Mouse (Mus musculus): ENCODE results near the gene Ripk1. TPM values are rescaled to one million over a fixed set of nuclear protein-coding genes. Genes with fewer than 3 reads are reported as not detected.

Gene Ripk1
- polyA plus RNA-seq, 1 experiment from 2014 or later = 29.7 TPM

- in situ Hi-C loops (cut with MboI; ENCODE audit: low pct_unique_long_range_greater_than_20kb) = loop anchor here (10.0 kb wide), 2 partner anchors 597 to 837 kb away; partner anchors contain the start of gene Prpf4b
- ChIA-PET CTCF (interaction anchor here (1.3 to 1.8 kb wide), 4 partner anchors 8 to 117 kb away, joined by 3 to 6 read pairs (median 4); no protein-coding TSS in a partner anchor), POLR2A (interaction anchor here (1.2 kb wide), 1 partner anchor 125 kb away, joined by 3 read pairs; no protein-coding TSS in a partner anchor)
- H3K27me3 ChIP-seq = no peaks in the 10 kb centered on the region
- peak; percentile 49 for DNase-seq (ENCODE audit: low read depth, low spot score)
- peak; percentile 67 for ATAC-seq
- no peak for TF ChIP-seq CTCF (IDR thresholded peaks at IDR 0.05)
These were observed 35.3 kb downstream of the Ripk1 start, which contains the start of gene Bphl for GRCm38 (mm10) chr13:34037172-34038055. Bphl (plus strand) TSS chr13:34037597.

GRCm38 (mm10) chr13:34038056-34038432 is 35.9 kb downstream of the Ripk1 start:
- ATAC-seq = no peak
- in situ Hi-C loops (cut with MboI; ENCODE audit: low pct_unique_long_range_greater_than_20kb) = loop anchor here (10.0 kb wide), 2 partner anchors 597 to 837 kb away; partner anchors contain the start of gene Prpf4b
- DNase-seq (ENCODE audit: low read depth, low spot score) = no peak
- ChIA-PET POLR2A (interaction anchor here (1.1 kb wide), 1 partner anchor 35 kb away, joined by 3 read pairs; the partner anchor contains the start of gene Serpinb6a), CTCF (interaction anchor here (1.5 kb wide), 1 partner anchor 42 kb away, joined by 5 read pairs; no protein-coding TSS in a partner anchor)
- TF ChIP-seq CTCF (IDR thresholded peaks at IDR 0.05) = no peak
- no peaks in the 10 kb centered on the region for H3K27me3 ChIP-seq

GRCm38 (mm10) chr13:34038901-34039341 is 36.8 kb downstream of the Ripk1 start:
- in situ Hi-C loops (cut with MboI; ENCODE audit: low pct_unique_long_range_greater_than_20kb) = loop anchor here (10.0 kb wide), 2 partner anchors 596 to 836 kb away; partner anchors contain the start of gene Prpf4b
- H3K27me3 ChIP-seq = no peaks in the 10 kb centered on the region
- no peak for TF ChIP-seq CTCF (IDR thresholded peaks at IDR 0.05)
- ATAC-seq (no peak), DNase-seq (ENCODE audit: low read depth, low spot score) (peak; percentile 20)
- ChIA-PET POLR2A (interaction anchor here (0.7 to 1.1 kb wide), 2 partner anchors 20 to 36 kb away, joined by 3 to 4 read pairs; partner anchors contain the start of gene Serpinb6a), CTCF (interaction anchor here (1.0 kb wide), 1 partner anchor 91 kb away, joined by 3 read pairs; the partner anchor contains the start of gene Tubb2b)

GRCm38 (mm10) chr13:34040091-34040490 is 37.9 kb downstream of the Ripk1 start:
- in situ Hi-C loops (cut with MboI; ENCODE audit: low pct_unique_long_range_greater_than_20kb) = no loop called here

GRCm38 (mm10) chr13:34043716-34044393 is 41.7 kb downstream of the Ripk1 start:
- in situ Hi-C loops (cut with MboI; ENCODE audit: low pct_unique_long_range_greater_than_20kb) = no loop called here
- no peaks in the 10 kb centered on the region for H3K27me3 ChIP-seq
- CTCF ChIA-PET = no interaction called here
- ATAC-seq = no peak
- no peak for DNase-seq (ENCODE audit: low read depth, low spot score)
- POLR2A ChIA-PET = no interaction called here
- TF ChIP-seq CTCF (IDR thresholded peaks at IDR 0.05) = no peak

More at GRCm38 (mm10) chr13:34040091-34040490, 37.9 kb downstream of the Ripk1 start:
- ATAC-seq = no peak
- no peaks in the 10 kb centered on the region for H3K27me3 ChIP-seq
- ChIA-PET CTCF (no interaction called here), POLR2A (no interaction called here)
- DNase-seq (ENCODE audit: low read depth, low spot score) = no peak
- no peak for TF ChIP-seq CTCF (IDR thresholded peaks at IDR 0.05)

GRCm38 (mm10) chr13:34045511-34046249 is 43.5 kb downstream of the Ripk1 start:
- in situ Hi-C loops (cut with MboI; ENCODE audit: low pct_unique_long_range_greater_than_20kb) = loop anchor here (5.0 kb wide), 1 partner anchor 112 kb away; no protein-coding TSS in a partner anchor
- no peak for DNase-seq (ENCODE audit: low read depth, low spot score)
- TF ChIP-seq CTCF (IDR thresholded peaks at IDR 0.05) = no peak
- H3K27me3 ChIP-seq = no peaks in the 10 kb centered on the region
- ATAC-seq = no peak
- CTCF ChIA-PET = interaction anchor here (0.7 to 3.0 kb wide), 16 partner anchors 9 to 117 kb away, joined by 3 to 24 read pairs (median 4); partner anchors contain the start of genes Bphl and Psmg4
- POLR2A ChIA-PET = no interaction called here

GRCm38 (mm10) chr13:34046421-34047012 is 44.4 kb downstream of the Ripk1 start:
- ATAC-seq (no peak), DNase-seq (ENCODE audit: low read depth, low spot score) (no peak)
- TF ChIP-seq CTCF (IDR thresholded peaks at IDR 0.05) = peak; percentile 96
- CTCF ChIA-PET = interaction anchor here (0.7 to 3.0 kb wide), 16 partner anchors 10 to 116 kb away, joined by 3 to 24 read pairs (median 4); partner anchors contain the start of genes Bphl and Psmg4
- POLR2A ChIA-PET = interaction anchor here (0.7 kb wide), 1 partner anchor 83 kb away, joined by 3 read pairs; no protein-coding TSS in a partner anchor
- in situ Hi-C loops (cut with MboI; ENCODE audit: low pct_unique_long_range_greater_than_20kb) = loop anchor here (5.0 kb wide), 1 partner anchor 111 kb away; no protein-coding TSS in a partner anchor
- H3K27me3 ChIP-seq = no peaks in the 10 kb centered on the region

GRCm38 (mm10) chr13:34047526-34047925 is 45.4 kb downstream of the Ripk1 start:
- in situ Hi-C loops (cut with MboI; ENCODE audit: low pct_unique_long_range_greater_than_20kb) = loop anchor here (5.0 kb wide), 1 partner anchor 110 kb away; no protein-coding TSS in a partner anchor
- H3K27me3 ChIP-seq = no peaks in the 10 kb centered on the region
- DNase-seq (ENCODE audit: low read depth, low spot score) (no peak), ATAC-seq (no peak)
- ChIA-PET POLR2A (no interaction called here), CTCF (interaction anchor here (1.0 to 2.4 kb wide), 4 partner anchors 90 to 108 kb away, joined by 3 to 14 read pairs (median 8); no protein-coding TSS in a partner anchor)
- no peak for TF ChIP-seq CTCF (IDR thresholded peaks at IDR 0.05)

GRCm38 (mm10) chr13:34050479-34050878 is 48.3 kb downstream of the Ripk1 start:
- CTCF ChIA-PET = interaction anchor here (0.8 kb wide), 1 partner anchor 104 kb away, joined by 3 read pairs; no protein-coding TSS in a partner anchor
- ATAC-seq = no peak

More at GRCm38 (mm10) chr13:34050479-34050878, 48.3 kb downstream of the Ripk1 start:
- TF ChIP-seq CTCF (IDR thresholded peaks at IDR 0.05) = no peak
- in situ Hi-C loops (cut with MboI; ENCODE audit: low pct_unique_long_range_greater_than_20kb) = no loop called here
- POLR2A ChIA-PET = interaction anchor here (1.4 kb wide), 1 partner anchor 127 kb away, joined by 3 read pairs; no protein-coding TSS in a partner anchor
- H3K27me3 ChIP-seq = no peaks in the 10 kb centered on the region
- DNase-seq (ENCODE audit: low read depth, low spot score) = no peak

All from Patski (cell line).